Mouse (Mus musculus): ENCODE measurements around the gene Olfr1098.

The Olfr1098 gene

GRCm38 (mm10) chr2:86924445-86924844, at the start of gene Olfr1098:
Gene Olfr1098, minus strand, starts transcription at chr2:86924545.
- no peak for ATAC-seq (ENCODE audit: low TSS enrichment)

GRCm38 (mm10) chr2:86960593-86960992, 36.2 kb upstream of the Olfr1098 start, which contains the start of gene Olfr1099:
Gene Olfr1099, minus strand, starts transcription at chr2:86960693.
- no peak for ATAC-seq (ENCODE audit: low TSS enrichment)

- peak; percentile 94 for ATAC-seq (ENCODE audit: low TSS enrichment)
Measured at GRCm38 (mm10) chr2:86926557-86926956, 2.2 kb upstream of the Olfr1098 start.

- ATAC-seq (ENCODE audit: low TSS enrichment), result peak; percentile 91
Measured at GRCm38 (mm10) chr2:86905647-86906046, 18.7 kb downstream of the Olfr1098 start.

GRCm38 (mm10) chr2:86892116-86892515, 32.2 kb downstream of the Olfr1098 start, which contains the start of gene Olfr1097:
Gene Olfr1097, minus strand, starts transcription at chr2:86892216.
- no peak for ATAC-seq (ENCODE audit: low TSS enrichment)

- ATAC-seq (ENCODE audit: low TSS enrichment), result no peak
Measured at GRCm38 (mm10) chr2:86874702-86875101, 49.6 kb downstream of the Olfr1098 start, which contains the start of gene Gm13723. Gene Gm13723, minus strand, starts transcription at chr2:86874802.

Measured in frontal cortex, adult (tissue).